Mouse (Mus musculus) embryo, embryonic 11 days (tissue): Measurements from ENCODE around the gene Hsd17b11.
"Not testable (repeated sequence)": the region's sequence is repeated elsewhere in the genome, so short reads cannot be mapped to it uniquely, and the experiment has no call there.

Experiments used
- DNase-seq: peaks from one replicate; pipeline ENCODE4 v3.0.0-alpha.2; 2015

The Hsd17b11 gene

DNA sequence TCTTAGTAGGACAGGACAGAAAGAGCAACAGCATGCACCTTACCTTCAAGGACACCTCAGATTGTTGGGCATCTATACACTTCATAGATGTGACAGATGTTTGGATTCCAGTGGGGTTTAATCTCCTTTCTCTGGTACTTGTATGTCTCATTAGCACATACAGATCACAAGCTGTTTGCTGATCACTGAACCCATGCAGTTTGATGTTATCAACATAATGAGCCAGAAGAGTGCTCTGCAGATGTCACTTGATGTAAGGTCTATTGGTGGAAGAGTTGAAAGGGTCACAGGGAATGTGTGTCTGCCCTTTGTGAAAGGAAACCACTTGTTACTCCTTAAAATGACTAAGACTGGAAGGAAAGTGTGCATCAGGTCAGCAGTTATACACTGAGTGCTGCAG, 13.3 kb upstream of the Hsd17b11 start:
- no peak for DNase-seq

DNA sequence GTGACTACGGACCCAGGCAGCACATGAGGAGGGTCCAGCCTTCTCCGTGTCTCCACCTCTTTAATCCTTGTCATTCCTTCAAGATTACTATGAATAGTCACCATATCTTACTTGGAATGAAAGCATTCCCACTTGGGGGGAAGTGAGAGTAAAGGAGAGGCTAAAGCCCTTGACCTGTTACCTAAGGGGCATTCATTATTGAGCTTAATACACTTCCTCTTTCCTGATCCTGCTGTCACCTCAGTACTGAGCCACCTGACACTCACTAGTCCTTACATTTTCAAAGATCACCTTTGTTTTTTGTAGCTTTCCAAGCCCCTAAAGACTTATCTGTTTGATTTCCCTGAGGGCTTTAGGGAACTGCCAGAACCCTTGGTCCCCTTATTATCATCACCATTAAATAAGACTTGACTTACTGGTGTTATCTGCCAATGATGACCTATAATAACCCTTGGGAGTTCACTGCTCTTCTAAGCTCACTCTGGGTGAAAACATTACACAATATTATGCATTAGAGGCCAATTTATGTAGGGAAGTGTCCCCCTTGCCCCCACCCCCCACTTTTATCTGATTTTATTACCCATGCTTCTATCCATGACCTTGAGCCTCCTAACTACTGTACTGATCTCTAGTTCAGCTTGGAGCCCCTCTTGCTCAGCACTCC, 10.8 kb upstream of the Hsd17b11 start:
- no peak for DNase-seq

DNA sequence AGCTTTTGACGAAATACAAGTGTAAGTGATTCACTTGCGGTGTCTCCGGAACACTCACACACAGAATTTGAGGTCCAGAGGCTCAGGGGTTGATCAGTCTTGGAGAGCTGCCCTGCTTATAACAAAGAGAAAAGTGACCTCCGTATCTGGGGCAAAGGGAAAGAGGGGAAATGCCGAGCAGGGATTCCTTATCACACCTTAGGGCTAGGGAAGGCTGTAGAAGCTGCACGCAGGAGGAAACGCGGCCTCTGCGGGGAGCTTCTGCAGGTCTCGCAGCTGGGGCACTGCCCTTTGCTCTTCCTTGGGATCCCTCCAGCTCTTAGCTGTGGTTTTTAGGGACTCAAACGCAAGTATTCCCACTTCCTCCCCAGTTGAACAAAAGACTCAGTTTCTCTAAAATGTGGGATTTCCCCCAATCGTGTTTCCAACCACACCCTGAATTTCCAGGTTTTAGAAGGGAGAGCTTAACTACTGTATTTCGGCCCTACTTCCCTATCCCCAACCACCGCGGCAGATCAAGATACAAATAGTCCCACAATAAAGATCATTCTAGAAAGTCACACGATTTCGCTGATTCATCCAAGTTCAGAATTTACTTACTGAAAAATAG, 3.6 kb upstream of the Hsd17b11 start:
- no peak for DNase-seq

DNA sequence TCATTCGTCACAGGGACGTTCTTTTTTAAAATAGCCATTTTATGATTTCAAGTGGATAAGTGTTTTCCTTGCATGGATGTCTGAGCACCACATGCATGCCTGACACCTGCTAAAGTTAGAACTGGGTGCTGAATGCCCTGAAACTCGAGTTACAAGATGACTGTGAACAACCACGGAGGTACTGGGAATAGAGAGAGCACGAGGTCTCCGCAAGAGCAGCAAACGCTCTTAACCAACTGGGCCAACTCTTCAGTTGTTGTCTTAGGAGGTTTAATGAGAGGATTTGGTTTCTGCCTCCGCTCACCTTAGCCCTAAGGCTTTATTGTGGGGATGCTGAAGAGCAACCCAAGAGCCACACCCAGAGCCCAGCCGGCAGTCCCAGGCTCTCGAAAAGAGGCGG, 3.0 kb upstream of the Hsd17b11 start:
- no peak for DNase-seq

DNA sequence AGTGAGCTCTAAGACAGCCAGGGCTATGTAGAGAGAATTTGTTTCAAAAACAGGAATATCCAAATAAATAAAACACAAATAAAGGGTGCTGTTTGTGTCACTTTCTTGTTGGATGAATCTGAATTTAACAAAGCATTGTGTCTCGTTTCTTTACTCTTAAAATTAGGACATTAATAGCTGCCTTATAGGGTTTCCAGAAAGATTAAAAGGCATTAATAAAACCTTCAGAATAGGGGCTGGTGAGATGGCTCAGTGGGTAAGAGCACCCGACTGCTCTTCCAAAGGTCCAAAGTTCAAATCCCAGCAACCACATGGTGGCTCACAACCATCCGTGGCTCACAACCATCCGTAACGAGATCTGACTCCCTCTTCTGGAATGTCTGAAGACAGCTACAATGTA, 2.5 kb upstream of the Hsd17b11 start:
- DNase-seq: not testable (repeated sequence)

DNA sequence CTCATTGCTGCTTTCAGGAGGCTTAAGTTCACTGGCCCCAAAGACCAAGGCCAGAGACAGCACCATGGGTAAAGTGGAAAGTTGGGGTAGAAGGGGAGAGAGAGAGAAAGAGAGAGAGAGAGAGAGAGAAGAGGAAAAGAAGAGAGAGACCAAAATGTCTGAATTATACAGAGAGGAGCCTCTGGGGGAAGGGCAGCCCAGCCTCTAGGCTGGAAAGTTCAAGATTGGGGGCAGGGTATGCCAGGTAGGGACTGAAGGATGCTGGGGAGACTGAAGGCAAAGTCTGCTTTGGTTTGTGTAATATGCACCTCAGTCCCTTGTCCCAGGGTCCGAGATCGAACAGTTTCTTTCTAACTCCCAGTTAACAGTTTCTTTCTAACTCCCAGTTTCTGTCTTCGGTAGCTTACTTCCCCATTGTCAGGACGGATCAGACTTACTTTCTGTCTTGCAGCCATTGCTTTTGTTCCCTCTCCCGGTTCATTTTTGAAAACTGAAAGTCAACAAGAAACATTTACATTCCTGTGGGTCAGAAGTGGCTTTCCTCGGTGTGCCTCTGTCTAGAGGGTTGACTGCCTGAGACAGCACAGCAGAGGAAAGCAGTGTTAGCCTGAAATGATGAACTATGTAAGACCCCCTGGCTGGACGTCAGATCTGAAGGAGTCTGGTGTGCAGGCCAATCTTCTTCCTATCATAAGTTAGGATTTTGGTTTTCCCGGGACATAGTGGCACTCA, 1.7 kb upstream of the Hsd17b11 start:
- DNase-seq: no peak

DNA sequence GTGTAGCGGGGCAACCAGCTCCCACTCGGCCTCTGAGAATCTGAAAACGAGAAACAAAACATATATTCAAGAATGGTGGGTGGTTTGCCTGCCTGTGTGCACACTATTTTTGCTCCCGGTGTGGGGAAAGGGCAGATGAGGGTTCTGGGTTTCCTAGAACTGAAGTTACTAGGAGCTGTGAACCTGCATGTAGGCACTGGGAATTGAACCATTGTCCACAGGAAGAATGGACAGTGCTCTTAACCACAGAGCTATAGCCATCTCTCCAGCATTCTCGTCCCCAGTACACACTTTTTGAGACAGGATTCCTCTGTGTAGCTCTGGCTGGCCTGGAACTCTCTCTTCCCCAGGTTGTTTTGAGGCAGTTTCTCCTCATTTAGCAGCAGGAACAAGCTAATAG, 839 bp upstream of the Hsd17b11 start:
- no peak for DNase-seq

DNA sequence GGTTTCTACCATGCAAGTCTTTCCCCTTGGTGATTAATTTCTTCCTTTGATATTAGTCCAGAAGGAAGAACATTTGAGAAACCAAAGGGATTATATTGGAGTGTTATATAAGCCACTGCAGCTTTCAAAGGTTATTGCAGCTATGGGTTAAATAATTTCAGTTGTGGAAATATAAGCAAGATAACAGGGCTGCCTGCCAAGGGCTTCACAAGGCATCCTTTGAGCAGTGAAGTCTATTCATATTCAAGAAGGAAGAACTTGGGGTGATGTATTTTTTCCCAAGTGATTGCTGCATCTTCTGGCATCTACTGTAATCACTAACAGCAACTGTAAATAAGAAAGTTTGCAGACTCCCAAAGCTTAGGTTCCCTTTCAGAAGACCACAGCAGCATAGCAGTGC, 10.3 kb downstream of the Hsd17b11 start:
- no peak for DNase-seq

DNA sequence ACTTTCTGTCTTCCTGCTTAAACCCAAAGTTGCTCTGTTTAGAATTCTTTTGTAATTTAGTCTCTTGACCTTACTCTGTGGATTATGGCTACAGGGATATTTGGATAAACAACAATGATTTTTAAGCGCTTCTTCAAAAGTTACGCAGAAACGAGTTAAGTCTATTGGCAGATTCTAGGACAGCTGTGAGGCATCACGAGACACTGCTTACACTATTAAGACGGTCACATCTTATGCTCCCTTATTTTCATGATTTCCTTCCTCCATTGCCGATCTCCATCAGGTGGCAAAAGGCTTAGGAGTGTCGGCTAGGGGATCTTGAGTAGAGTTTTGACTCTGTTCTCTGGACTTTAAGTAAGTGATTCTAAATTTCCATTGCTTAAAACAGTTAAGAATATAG, 11.5 kb downstream of the Hsd17b11 start:
- DNase-seq: no peak

DNA sequence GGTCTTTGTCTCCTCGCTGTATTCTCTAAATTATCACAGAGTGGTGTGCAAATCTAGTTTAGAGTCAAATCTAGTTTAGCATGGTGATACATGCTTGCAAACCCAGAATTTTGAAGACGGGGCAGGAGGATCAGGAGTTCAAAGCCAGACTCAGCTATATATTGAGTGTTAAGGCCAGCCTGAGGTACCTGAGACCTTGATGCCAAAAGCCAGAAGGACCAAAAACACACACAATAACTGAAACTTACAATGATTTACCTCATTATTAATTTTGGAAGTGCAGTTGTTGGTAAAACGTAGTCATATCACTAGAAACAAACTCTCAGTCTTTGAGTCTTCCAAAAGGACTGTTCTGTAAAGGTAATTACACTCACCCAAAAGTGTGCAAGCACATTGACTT, 12.3 kb downstream of the Hsd17b11 start:
- no peak for DNase-seq

DNA sequence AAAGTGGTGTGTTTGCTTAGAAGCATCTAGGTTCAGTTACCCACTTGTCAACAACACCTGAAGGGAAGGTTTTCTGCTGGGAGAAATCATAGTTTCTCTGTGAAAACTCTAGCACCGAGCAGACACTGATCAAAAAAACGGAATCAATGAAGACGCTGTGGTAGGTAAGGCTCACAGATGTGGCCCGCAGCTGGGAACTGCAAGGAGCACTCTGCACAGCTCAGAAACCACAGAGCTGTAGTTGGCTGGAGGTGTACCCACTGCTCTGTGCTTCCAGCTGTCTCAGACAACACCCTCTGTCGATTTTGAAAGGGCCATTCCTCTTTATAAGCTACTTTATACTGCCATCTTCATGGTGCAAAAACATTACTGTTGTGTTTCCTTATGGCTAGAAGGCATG, 13.9 kb downstream of the Hsd17b11 start:
- no peak for DNase-seq

DNA sequence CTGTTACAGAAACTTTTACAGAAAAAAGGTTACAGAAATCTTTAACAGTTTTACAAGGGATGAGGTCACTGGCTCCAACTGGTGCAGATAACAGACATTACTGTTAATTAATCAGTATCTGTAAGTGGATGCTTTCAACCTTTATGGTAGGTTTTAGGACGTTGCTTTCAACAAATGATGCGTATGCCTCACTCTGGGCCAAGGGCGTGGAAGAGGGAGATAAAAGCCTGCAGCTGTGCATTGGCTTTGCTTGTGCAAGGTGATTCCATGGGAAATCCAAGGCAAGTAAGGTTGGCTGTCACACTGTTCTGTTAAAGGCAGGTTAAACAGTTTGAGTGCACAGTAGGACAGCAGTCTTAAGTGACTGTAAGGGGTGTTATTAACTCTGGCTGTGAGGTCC, 14.9 kb downstream of the Hsd17b11 start:
- no peak for DNase-seq

DNA sequence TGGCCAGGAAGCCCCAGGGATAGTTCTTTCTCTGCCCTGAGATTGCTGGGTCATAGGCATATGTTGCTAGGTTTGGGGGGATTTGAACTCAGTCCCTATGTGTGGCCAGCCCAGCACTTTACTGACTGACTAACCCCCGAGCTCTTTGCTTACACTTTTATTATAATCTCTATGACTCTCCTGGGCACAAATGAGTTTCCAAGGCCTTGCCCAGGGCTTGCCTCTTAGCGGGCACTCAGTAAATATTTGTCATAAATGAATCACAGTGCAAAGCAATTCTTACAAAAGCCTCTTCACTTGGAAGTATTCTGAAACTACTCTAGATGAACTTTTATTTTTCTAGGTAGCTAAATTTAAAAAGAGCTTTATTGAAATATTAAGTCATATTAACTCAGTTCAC, 17.8 kb downstream of the Hsd17b11 start:
- no peak for DNase-seq

DNA sequence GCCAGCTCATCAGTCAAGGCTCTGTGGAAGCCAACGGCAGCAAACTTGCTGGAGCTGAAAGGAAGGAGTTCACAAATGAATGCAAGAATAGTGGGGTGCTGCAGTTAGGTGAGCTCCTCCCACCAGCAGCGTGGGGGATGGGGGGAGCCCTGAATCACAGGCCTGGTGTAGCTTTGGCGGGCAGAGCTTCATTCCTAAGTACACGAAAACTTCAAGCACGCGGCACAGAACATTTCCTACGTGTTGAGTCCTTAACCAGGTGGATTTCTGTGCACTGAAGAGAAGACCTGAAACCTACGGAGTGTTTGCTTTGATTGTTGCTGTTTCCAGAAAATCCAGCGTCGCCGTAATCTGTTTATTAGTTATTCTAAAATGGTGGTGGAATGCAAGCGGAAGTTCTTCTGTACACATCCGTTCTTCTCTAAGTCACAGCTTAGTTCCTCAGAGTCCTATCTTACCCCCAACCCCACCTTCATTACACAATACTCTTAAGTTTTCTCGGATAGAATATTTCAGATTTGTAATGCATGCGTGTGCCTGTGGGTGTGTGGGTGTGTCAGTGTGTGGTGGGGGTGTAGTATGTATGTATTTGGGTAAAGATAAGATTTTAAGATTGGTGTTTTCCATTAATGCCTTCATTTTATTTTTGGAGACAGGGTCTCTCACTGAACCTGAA, 18.3 kb downstream of the Hsd17b11 start:
- peak; percentile 30 for DNase-seq

DNA sequence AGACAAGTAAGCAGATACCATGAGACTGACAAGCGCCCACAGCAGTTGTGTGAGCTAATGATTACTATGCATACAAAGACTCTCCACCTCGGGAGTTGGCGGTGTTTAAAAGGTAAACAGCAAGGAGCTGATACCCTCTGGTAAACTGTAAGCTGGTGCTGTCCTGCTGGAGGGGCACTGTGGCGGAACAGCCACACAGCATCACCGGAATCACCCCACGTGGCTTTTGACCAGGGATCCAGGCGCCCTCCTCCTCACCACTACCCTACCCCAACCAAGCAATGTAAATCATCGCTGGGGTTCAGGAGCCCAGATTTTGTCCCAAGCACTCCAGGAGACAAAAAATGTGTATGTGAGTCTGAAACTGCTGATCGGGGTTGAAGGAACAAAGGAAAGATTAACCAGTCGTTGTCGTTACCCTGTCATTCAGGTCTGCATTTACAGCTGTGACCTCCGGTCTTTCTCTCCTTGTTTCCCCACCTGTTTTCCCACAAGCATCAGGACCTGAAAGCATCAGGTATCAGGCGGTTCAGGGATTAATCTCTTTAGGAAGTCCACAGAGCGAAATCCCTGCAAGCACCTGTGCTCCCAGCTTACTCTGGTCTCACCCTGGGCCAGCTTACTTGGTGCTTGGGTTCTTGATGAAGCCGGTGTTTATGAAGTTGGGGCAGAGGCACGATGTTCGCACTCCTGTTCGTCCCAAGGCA, 19.0 kb downstream of the Hsd17b11 start:
- DNase-seq: peak; percentile 21

DNA sequence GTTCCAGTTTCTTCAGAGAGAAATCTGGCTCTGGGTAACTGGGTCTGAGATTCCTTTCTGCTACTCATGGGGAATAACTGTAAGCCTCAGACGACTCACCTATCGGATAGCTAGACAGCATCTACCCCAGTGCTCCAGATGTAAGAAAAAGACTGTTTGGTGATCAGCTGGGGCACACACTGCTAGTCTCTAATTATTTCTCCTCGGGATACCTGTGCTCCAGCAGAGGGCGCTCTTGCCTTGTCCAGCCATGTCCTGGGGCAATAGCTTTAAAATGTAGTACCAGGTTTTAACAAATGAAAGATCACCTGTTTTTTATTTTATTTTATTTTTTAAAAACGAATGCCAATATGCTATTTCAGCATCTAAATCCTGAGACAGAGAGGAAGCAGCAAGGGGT, 22.0 kb downstream of the Hsd17b11 start:
- peak; percentile 89 for DNase-seq

DNA sequence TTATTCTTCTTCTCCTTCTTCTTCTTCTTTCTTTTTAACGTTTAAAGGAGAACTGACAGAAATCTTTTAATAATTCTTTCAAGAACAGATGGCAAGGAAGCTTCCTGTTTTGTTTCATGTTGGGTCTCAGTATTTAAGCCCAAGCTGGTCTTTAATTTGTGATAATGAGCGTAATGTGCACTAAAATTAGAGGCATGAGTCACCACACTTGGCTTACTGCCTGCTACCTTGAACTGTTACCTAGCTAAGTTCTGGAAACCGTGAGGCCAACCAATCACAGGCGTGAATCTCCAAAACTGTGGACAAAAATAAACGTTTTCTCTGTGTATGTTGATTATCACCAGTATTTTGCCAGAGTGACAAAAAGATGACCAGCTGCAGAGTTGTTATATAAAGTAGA, 23.0 kb downstream of the Hsd17b11 start:
- DNase-seq: no peak

DNA sequence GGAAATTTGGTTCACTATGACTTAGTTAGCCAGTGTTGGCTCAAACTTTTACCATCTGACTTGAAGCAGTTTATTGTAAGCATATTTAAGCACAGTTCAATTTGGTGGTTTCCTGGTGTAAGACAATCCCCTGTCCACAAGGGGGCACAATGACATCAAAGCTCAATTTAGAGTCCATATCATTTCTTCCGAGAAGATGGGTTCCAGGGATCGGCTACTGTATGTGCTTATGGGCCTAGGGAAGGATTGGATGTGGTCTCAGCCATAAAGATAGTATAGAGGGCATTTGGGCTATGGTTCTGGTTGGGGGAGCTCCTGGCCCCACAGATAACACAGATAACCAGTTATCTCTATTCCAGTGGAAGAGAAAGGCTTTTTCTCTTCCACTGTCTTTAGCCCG, 26.5 kb downstream of the Hsd17b11 start:
- DNase-seq: peak; percentile 53

DNA sequence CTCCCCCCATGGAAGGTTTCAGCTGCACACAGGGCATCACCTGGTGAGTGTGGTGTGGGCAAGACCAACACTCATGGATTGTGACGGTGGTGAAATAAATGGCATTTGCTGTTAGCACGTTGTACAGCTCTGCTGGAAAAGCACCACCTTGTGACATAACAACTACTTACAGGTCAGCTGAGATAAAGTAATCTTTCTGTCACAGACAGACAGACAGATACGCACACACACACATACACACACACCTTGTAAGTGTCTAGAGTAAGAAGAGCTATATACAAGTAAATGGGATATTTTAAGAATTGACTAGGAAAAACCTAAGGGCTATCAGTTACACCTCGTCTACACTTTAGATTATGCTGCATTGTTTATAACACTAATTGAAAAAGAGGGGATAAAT, 27.1 kb downstream of the Hsd17b11 start:
- DNase-seq: no peak

DNA sequence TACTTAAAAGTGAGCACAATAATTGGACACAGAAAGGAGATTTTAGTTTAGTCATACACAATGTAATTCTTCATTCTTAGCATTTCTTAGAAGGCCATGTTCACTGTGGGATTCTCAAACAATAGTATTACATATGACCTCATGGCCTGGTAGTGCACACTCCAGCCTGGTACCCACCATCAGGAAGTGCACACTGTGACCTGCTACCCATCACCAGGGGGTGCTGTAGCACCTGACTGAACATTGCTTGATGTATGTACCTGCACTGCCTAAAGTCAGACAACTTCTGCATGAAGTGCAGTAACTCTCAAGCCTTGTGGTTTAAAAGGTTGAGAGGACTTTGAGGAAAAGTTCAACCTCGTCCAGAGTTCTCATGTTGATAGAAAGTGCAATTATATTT, 28.1 kb downstream of the Hsd17b11 start:
- no peak for DNase-seq

DNA sequence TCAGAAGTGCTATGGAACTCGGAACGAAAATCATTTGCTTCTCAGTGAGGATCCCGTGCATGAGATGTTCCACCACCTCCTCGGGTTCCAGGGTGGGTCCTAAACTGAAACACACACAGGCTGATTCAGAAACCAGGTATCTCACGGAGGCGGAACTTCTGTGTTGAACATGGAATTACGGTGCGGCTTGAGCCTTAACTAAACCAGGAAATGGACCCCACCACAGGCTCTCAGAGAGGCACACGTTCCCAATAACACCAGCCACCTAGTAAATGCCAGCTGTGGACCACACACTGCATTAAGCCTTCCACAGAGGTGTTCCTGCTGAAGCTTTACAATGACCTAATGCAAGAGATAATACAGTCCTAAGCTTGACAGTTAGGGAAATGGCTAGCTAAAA, 28.9 kb downstream of the Hsd17b11 start:
- no peak for DNase-seq

DNA sequence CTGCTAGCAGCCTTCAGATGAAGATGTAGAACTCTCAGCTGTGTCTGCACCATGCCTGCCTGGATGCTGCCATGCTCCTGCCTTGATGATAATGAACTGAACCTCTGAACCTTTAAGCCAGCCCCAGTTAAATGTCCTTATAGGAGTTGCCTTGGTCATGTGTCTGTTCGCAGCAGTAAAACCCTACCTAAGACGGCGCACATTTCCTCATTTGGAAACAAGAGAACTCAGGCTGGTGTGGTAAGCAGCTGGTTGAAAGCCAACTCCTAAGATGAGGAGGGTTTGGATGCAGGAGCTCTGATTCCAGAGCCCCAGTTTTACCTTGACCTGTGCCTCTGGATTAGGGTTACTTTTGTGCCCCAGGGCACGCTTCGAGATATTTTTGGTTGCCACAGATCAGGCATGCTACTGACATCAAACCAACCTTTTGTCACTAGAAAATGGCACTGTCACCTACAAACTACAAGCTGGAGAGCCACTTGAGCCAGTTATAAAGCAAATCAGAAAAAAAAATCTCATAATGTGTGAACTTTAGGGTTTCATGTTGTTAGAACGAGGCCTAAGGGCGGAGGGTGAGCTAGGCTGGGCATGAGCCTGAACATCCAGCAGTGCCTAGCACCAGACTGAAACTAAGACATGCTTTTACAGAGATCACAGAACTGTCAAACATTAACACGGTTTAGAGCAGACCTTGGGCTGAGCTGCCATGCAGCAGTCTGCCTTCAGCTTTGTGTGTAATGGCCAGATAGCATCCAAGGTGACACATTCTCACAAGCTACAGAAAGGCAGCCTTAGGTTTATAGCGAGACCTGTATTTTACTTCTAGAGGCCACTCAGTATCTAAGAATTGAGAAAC, 40.8 kb downstream of the Hsd17b11 start:
- DNase-seq: no peak
